Mouse (Mus musculus) G1E (cell line): ENCODE measurements around the gene Prrc2b. TPM values are rescaled to one million over a fixed set of nuclear protein-coding genes. Genes with fewer than 3 reads are reported as not detected.
A peak's percentile ranks its signal among the peaks of the same experiment; 100 is the strongest.

Experiments
- ATAC-seq: 2 replicates; pipeline ENCODE4 v1.8.0; 2016; ENCODE audit warnings: mild to moderate bottlenecking; ENCODE audit not compliant: insufficient number of reproducible peaks, poor library complexity, low FRiP score, severe bottlenecking; ENCODE audit errors: extremely low read depth
- DNase-seq: peaks from one replicate; pipeline ENCODE4 v3.0.0; 2012; ENCODE audit warnings: low spot score
- H3K27me3 ChIP-seq: 2 replicates; pipeline ENCODE4 v1.6.1; 2012; ENCODE audit warnings: mild to moderate bottlenecking, low read length, inconsistent platforms; ENCODE audit not compliant: insufficient read depth
- H3K36me3 ChIP-seq: replicated peaks from 2 replicates; pipeline ENCODE3; 2012; ENCODE audit warnings: mild to moderate bottlenecking, inconsistent platforms
- H3K4me1 ChIP-seq: 2 replicates; pipeline ENCODE4 v1.6.1; 2012; ENCODE audit warnings: low read depth, low read length, inconsistent platforms, mixed read lengths; ENCODE audit not compliant: insufficient read depth
- H3K4me3 ChIP-seq: 2 replicates; pipeline ENCODE4 v1.5.1; 2012; ENCODE audit warnings: low read depth, mild to moderate bottlenecking, inconsistent platforms, low read length, moderate library complexity, mixed read lengths
- H3K9me3 ChIP-seq: replicated peaks from 2 replicates; pipeline ENCODE4 v1.6.1; 2012; ENCODE audit warnings: inconsistent platforms
- CTCF ChIP-seq: IDR thresholded peaks from 2 replicates; pipeline ENCODE4 v1.5.1; 2012; ENCODE audit warnings: low read depth, low read length, inconsistent platforms, mixed read lengths
- GATA1 ChIP-seq: IDR thresholded peaks from 2 replicates; pipeline ENCODE4 v1.6.1; 2012; ENCODE audit warnings: borderline replicate concordance, low read length, inconsistent platforms, mixed read lengths
- GATA2 ChIP-seq: IDR thresholded peaks from 2 replicates; pipeline ENCODE4 v1.6.1; 2012; ENCODE audit warnings: low read depth, low read length, inconsistent platforms, borderline replicate concordance
- POLR2AphosphoS5 ChIP-seq: IDR thresholded peaks from 2 replicates; pipeline ENCODE4 v1.6.1; 2012; ENCODE audit warnings: low read depth, low read length, inconsistent platforms; ENCODE audit not compliant: insufficient replicate concordance
- TAL1 ChIP-seq: conservative IDR thresholded peaks from 2 replicates; pipeline ENCODE4 v1.6.1; 2012; ENCODE audit warnings: low read depth, low read length, inconsistent platforms, mixed read lengths
- polyA plus RNA-seq: library from polyadenylated mRNA; stranded (reverse); fragments of >175 nt; gene quantifications from 2 replicates; pipeline ENCODE4 v1.2.3, GENCODE M21; 2012
- total RNA-seq, 2 experiments: library from RNA; stranded (forward) in 1 of 2; stranded (reverse) in 1 of 2; fragments of 200-1000 nt in 1 of 2; fragments of >200 nt in 1 of 2; fragmentation: Nextera tagmentation in 1 of 2; gene quantifications; 2 replicates each; pipeline ENCODE4 v1.2.3; 2014 to 2017

Prrc2b gene
- total and polyA plus RNA-seq, 3 experiments = 17.1 to 147 (median 103) TPM

DNA sequence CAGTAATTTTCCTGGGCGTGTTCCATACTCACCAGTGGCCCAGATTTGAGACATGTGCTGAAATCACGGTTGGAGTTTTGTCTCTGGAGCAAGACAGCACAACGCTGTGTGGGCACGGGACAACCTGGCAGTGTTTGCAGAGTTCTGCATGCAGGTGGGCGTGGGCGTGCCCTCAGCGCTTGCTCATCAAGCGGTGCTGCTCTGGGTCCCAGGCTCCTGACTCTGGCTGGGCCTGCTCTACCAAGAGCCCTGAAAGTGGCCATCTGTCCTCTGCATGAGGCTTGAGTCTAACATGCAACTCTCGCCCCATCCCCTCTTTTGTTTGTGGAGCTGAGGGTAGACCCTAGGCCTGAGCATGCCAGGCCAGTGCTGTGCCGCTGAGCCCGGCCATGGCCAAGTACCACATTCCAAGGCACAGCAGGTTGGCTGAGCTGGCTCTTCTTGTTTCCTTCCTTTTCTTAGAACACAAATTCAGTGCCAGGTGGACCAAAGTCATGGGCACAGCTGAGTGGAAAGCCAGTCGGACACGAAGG lies 36.2 kb downstream of the Prrc2b start:
- Histone ChIP-seq H3K27me3 (no peaks in the 10 kb centered on the region), H3K36me3 (peaks cover 97% of the 10 kb centered on the region), H3K4me1 (peaks cover 22% of the 10 kb centered on the region), H3K9me3 (no peaks in the 10 kb centered on the region), H3K4me3 (no peak overlapping the region)
- DNase-seq (no peak), ATAC-seq (no peak)
- TF ChIP-seq GATA2 = no peak
- no peak for TF ChIP-seq TAL1
- no peak for TF ChIP-seq POLR2AphosphoS5
- no peak for TF ChIP-seq GATA1
- TF ChIP-seq CTCF = no peak

GRCm38 (mm10) chr2:32187649-32188048 lies 36.8 kb downstream of the Prrc2b start:
- Histone ChIP-seq H3K9me3 (no peaks in the 10 kb centered on the region), H3K4me3 (no peak overlapping the region), H3K36me3 (peaks cover 97% of the 10 kb centered on the region), H3K4me1 (peaks cover 19% of the 10 kb centered on the region), H3K27me3 (no peaks in the 10 kb centered on the region)
- ATAC-seq (no peak), DNase-seq (no peak)
- no peak for TF ChIP-seq GATA2
- TF ChIP-seq CTCF = no peak

DNA sequence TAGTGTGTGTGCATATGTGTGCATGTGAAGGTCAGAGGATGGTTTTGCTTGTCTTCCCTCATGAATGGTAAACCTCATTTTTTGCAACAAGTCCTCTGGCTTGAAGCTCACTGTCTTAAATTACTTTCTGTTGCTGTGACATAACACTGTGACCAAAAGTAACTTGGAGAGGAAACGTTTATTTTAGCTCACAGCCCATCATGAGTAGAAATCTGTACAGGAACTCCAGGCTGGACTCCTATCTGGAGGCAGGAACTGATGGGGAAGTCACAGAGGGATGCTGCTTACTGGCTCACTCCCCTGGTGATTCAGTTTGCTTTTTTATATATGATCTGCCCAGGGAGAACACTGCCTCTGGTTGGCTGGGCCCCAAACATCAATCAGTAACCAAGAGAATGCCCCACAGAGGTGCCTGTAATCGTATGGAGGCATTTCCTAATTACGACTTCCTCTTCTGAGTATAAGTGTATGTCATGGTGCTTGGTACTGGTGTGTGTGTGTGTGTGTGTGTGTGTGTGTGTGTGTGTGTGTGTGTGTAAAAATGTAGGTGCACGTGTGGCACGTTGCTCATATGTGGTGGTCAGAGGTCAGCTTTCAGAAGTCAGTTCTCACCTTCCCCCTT lies 38.3 kb downstream of the Prrc2b start:
- H3K9me3 ChIP-seq = no peaks in the 10 kb centered on the region
- no peak overlapping the region for H3K4me3 ChIP-seq
- peaks cover 97% of the 10 kb centered on the region for H3K36me3 ChIP-seq
- ATAC-seq (no peak), DNase-seq (no peak)
- TF ChIP-seq TAL1 (no peak), CTCF (no peak), POLR2AphosphoS5 (no peak), GATA2 (no peak), GATA1 (no peak)
- peaks cover 21% of the 10 kb centered on the region for H3K4me1 ChIP-seq
- no peaks in the 10 kb centered on the region for H3K27me3 ChIP-seq

- H3K4me1 ChIP-seq = peaks cover 18% of the 10 kb centered on the region
- peaks cover 97% of the 10 kb centered on the region for H3K36me3 ChIP-seq
- DNase-seq (no peak), ATAC-seq (no peak)
- H3K4me3 ChIP-seq = no peak overlapping the region
- H3K27me3 ChIP-seq = no peaks in the 10 kb centered on the region
- TF ChIP-seq CTCF (no peak), TAL1 (no peak), GATA1 (no peak)
- no peaks in the 10 kb centered on the region for H3K9me3 ChIP-seq
These were observed 39.7 kb downstream of the Prrc2b start for GRCm38 (mm10) chr2:32190620-32191019.

- Histone ChIP-seq H3K36me3 (peaks cover 97% of the 10 kb centered on the region), H3K4me1 (peaks cover 18% of the 10 kb centered on the region), H3K4me3 (no peak overlapping the region), H3K27me3 (no peaks in the 10 kb centered on the region), H3K9me3 (no peaks in the 10 kb centered on the region)
- DNase-seq (peak; percentile 53), ATAC-seq (no peak)
- TF ChIP-seq CTCF (no peak), GATA2 (no peak), TAL1 (no peak), GATA1 (no peak), POLR2AphosphoS5 (no peak)
These were observed 41.1 kb downstream of the Prrc2b start for GRCm38 (mm10) chr2:32191872-32192507.

GRCm38 (mm10) chr2:32198977-32199376 lies 48.1 kb downstream of the Prrc2b start:
- no peak for ATAC-seq
- no peak for DNase-seq
- TF ChIP-seq CTCF = no peak
- no peaks in the 10 kb centered on the region; the same call in 1 of the 2 replicates for H3K4me1 ChIP-seq
- no peaks in the 10 kb centered on the region; the same call in 1 of the 2 replicates for H3K27me3 ChIP-seq
- peaks cover 100% of the 10 kb centered on the region for H3K36me3 ChIP-seq
- no peaks in the 10 kb centered on the region for H3K9me3 ChIP-seq
- no peak overlapping the region for H3K4me3 ChIP-seq
